In genomic region chr17:69438990-69439491, GRCm38 (mm10) we compare ENCODE assay signal across 9 mouse cellular contexts. TPM values are rescaled to one million over a fixed set of nuclear protein-coding genes. Genes with fewer than 3 reads are reported as not detected.
DNase-seq lines count a peak whose midpoint lies in the region; ATAC-seq and TF ChIP-seq lines count a peak whose summit lies in the region.
"Had no signal": no experiment of that assay in that cellular context is flagged by ENCODE, and none has a peak within 500 bp of the region (broad histone marks: within the 10 kb centered on the region; RNA-seq: fewer than 3 reads in every experiment).

Gene Akain1 (plus strand): TSS chr17:69439326.

- intact Hi-C loops in heart, adult 2 months (cut with DNase I): no loop called here

- H3K4me2 ChIP-seq in embryonic facial prominence, embryonic 11.5 days (ENCODE audit: low read depth, low read length): peak within 1 kb of the TSS; percentile 67
- peak within 1 kb of the TSS; percentile 99 for H3K4me2 ChIP-seq in midbrain, postnatal 0 days (ENCODE audit: low read depth, low read length, poor library complexity, severe bottlenecking)

- peaks cover 2% of the 10 kb centered on the region; the same call in 1 of the 2 replicates for H3K4me1 ChIP-seq in embryonic facial prominence, embryonic 11.5 days (ENCODE audit: control insufficient read depth, insufficient read depth, low read length)
- no peaks in the 10 kb centered on the region for H3K4me1 ChIP-seq in heart, adult 2 months (ENCODE audit: control insufficient read depth, insufficient read depth, low read length)
- 0 out of 2 replicates have a peak, but pooled peaks cover 5% of the 10 kb centered on the region for H3K4me1 ChIP-seq in midbrain, postnatal 0 days (ENCODE audit: insufficient read depth, low read length)

- H3K79me2 ChIP-seq in heart, adult 2 months (replicated peaks; ENCODE audit: control insufficient read depth, insufficient read depth, low read length): no peaks in the 10 kb centered on the region; the same call in 1 of the 2 replicates

- peak; percentile 41 for DNase-seq in layer of hippocampus, adult 11-12 months (ENCODE audit: low spot score)
- no peak for DNase-seq in layer of hippocampus, adult 9-10 months (ENCODE audit: low spot score)
- DNase-seq in embryonic facial prominence, embryonic 11.5 days (ENCODE audit: low spot score): peak; percentile 89
- DNase-seq in heart, adult 2 months: peak; percentile 75 to 83
- peak; percentile 73 for DNase-seq in kidney, adult 18-20 months
- peak; percentile 70 for DNase-seq in liver
- DNase-seq in midbrain, postnatal 0 days (ENCODE audit: low spot score): peak; percentile 56
- DNase-seq in spleen, postnatal 4 days (ENCODE audit: low spot score in 2 of 2): peak; percentile 53 to 87

- no peaks in the 10 kb centered on the region for H3K36me3 ChIP-seq in embryonic facial prominence, embryonic 11.5 days (replicated peaks; ENCODE audit: control insufficient read depth, insufficient read depth, low read depth, low read length)
- H3K36me3 ChIP-seq in heart, adult 2 months (ENCODE audit: control insufficient read depth, insufficient read depth, low read length): no peaks in the 10 kb centered on the region
- H3K36me3 ChIP-seq in midbrain, postnatal 0 days (ENCODE audit: insufficient read depth, low read length): no peaks in the 10 kb centered on the region

- WGBS in embryonic facial prominence, embryonic 11.5 days: under 1% methylated on average over 37 of the region's 44 CpGs
- under 1% methylated on average over 43 of the region's 44 CpGs for whole genome bisulfite sequencing in heart, adult 2 months
- WGBS in midbrain, postnatal 0 days: under 1% methylated on average over 27 of the region's 44 CpGs

- H3K27me3 ChIP-seq in embryonic facial prominence, embryonic 11.5 days (ENCODE audit: control insufficient read depth, insufficient read depth, low read length): peaks cover 20% of the 10 kb centered on the region
- peaks cover under 1% of the 10 kb centered on the region for H3K27me3 ChIP-seq in heart, adult 2 months (ENCODE audit: control insufficient read depth, insufficient read depth, low read length)
- H3K27me3 ChIP-seq in midbrain, postnatal 0 days (ENCODE audit: insufficient read depth, low read length): peaks cover 34% of the 10 kb centered on the region

- no peak for TF ChIP-seq CTCF in heart, adult 2 months (IDR thresholded peaks at IDR 0.05)
- no peak for TF ChIP-seq CTCF in midbrain, postnatal 0 days (IDR thresholded peaks at IDR 0.05)

- no peak within 1 kb of the TSS for H3K27ac ChIP-seq in embryonic facial prominence, embryonic 11.5 days (replicated peaks; ENCODE audit: low read depth, low read length)
- no peak within 1 kb of the TSS for H3K27ac ChIP-seq in heart, adult 2 months
- no peak within 1 kb of the TSS for H3K27ac ChIP-seq in midbrain, postnatal 0 days (ENCODE audit: low read depth, low read length)

- H3K4me3 ChIP-seq in embryonic facial prominence, embryonic 11.5 days (ENCODE audit: low read depth, low read length): peak within 1 kb of the TSS; percentile 23
- H3K4me3 ChIP-seq in heart, adult 2 months: peak within 1 kb of the TSS; percentile 28
- H3K4me3 ChIP-seq in midbrain, postnatal 0 days (ENCODE audit: low read depth, low read length): peak within 1 kb of the TSS; percentile 63

- TF ChIP-seq EP300 in heart, adult 2 months (IDR thresholded peaks at IDR 0.05; ENCODE audit: insufficient read depth, low read depth, low read length): no peak

- ATAC-seq in embryonic facial prominence, embryonic 11.5 days (replicated peaks; ENCODE audit: insufficient number of reproducible peaks, low FRiP score, low TSS enrichment, low read depth): peak; percentile 90
- ATAC-seq in midbrain, postnatal 0 days (ENCODE audit: low FRiP score): peak; percentile 86

- TF ChIP-seq POLR2A in heart, adult 2 months (IDR thresholded peaks at IDR 0.05; ENCODE audit: insufficient read depth, low read depth, low read length): no peak

- H3K9ac ChIP-seq in embryonic facial prominence, embryonic 11.5 days (replicated peaks; ENCODE audit: low read length): no peak within 1 kb of the TSS
- no peak within 1 kb of the TSS for H3K9ac ChIP-seq in heart, adult 2 months (ENCODE audit: low read depth, low read length)
- H3K9ac ChIP-seq in midbrain, postnatal 0 days (replicated peaks; ENCODE audit: low read length, poor library complexity, severe bottlenecking): peak within 1 kb of the TSS; percentile 46; the same call in 1 of the 2 replicates

- no peaks in the 10 kb centered on the region for H3K9me3 ChIP-seq in embryonic facial prominence, embryonic 11.5 days (replicated peaks; ENCODE audit: control insufficient read depth, low read length)
- no peaks in the 10 kb centered on the region for H3K9me3 ChIP-seq in midbrain, postnatal 0 days (ENCODE audit: low read length)

RNA-seq across cellular contexts. Expression of gene Akain1, which starts in this region (rescaled TPM):
- polyA plus RNA-seq in embryonic facial prominence, embryonic 11.5 days (2014; fragmentation: Nextera tagmentation; extraction: Ambion mirVana): 0.15 and 0.17 TPM in 2 replicates
- not detected for total RNA-seq in heart, adult 2 months (2021)
- polyA plus RNA-seq in heart, adult 2 months (2012; rRNA removed): 0.12 and 0.18 TPM in 2 replicates
- 0.28 and 0.55 TPM in 2 replicates for total RNA-seq in midbrain, postnatal 0 days (2014; rRNA removed)
- 0.53 TPM in 2 replicates for polyA plus RNA-seq in midbrain, postnatal 0 days (2015; fragmentation: Nextera tagmentation; extraction: Ambion mirVana)
- polyA plus RNA-seq: spleen, adult 2 months had no signal

Comparison
In these comparisons a context has a peak if more than half of its experiments do, and no peak if none do; other contexts are left out.
1. Peak in DNase-seq, ATAC-seq, H3K4me3 ChIP-seq and H3K4me2 ChIP-seq in embryonic facial prominence, embryonic 11.5 days; RNA of the gene not detected or under 1 TPM.
2. Peak in DNase-seq and H3K4me3 ChIP-seq in heart, adult 2 months; RNA of the gene not detected or under 1 TPM.
3. Peak in DNase-seq, ATAC-seq, H3K4me3 ChIP-seq, H3K9ac ChIP-seq and H3K4me2 ChIP-seq in midbrain, postnatal 0 days; RNA of the gene not detected or under 1 TPM.